Mouse (Mus musculus) erythroid progenitor cell, adult 5-6 weeks (primary cell): Measurements from ENCODE around the gene Adad2. TPM values are rescaled to one million over a fixed set of nuclear protein-coding genes. Genes with fewer than 3 reads are reported as not detected.

Experiments
- ATAC-seq: replicated peaks from 2 replicates; pipeline ENCODE4 v1.8.0; 2016; ENCODE audit warnings: moderate number of reproducible peaks, mild to moderate bottlenecking, moderate TSS enrichment, inconsistent platforms; ENCODE audit not compliant: poor library complexity, low FRiP score, severe bottlenecking
- total RNA-seq, 2 experiments: library from RNA; stranded (forward) in 1 of 2; stranded (reverse) in 1 of 2; fragments of 150-400 nt in 1 of 2; fragments of 186-747, 209-891 nt in 1 of 2; gene quantifications; 2 replicates each; pipeline versions ENCODE4 v1.2.3 to v1.2.4; 2015 to 2017; ENCODE audit warnings: low replicate concordance in 2 of 2

Gene Adad2
- total RNA-seq, 2 experiments from 2014 or later: not detected

GRCm38 (mm10) chr8:119615096-119615495 is 2.5 kb downstream of the Adad2 start:
- ATAC-seq: no peak

- ATAC-seq: no peak
These were observed 3.8 kb downstream of the Adad2 start for GRCm38 (mm10) chr8:119616358-119616757.

GRCm38 (mm10) chr8:119616811-119617210 is 4.3 kb downstream of the Adad2 start:
- ATAC-seq: no peak

- no peak for ATAC-seq
These were observed 5.0 kb downstream of the Adad2 start for GRCm38 (mm10) chr8:119617586-119617985.

- no peak for ATAC-seq
These were observed 6.3 kb downstream of the Adad2 start for GRCm38 (mm10) chr8:119618887-119619286.

- ATAC-seq: no peak
These were observed 7.7 kb downstream of the Adad2 start for GRCm38 (mm10) chr8:119620116-119620840.

GRCm38 (mm10) chr8:119620848-119621465 is 8.4 kb downstream of the Adad2 start:
- ATAC-seq: no peak

- ATAC-seq: no peak
These were observed 10.0 kb downstream of the Adad2 start for GRCm38 (mm10) chr8:119622555-119622954.

GRCm38 (mm10) chr8:119623061-119623460 is 10.5 kb downstream of the Adad2 start:
- no peak for ATAC-seq

- no peak for ATAC-seq
These were observed 11.2 kb downstream of the Adad2 start for GRCm38 (mm10) chr8:119623744-119624143.

- ATAC-seq: no peak
These were observed 12.4 kb downstream of the Adad2 start for GRCm38 (mm10) chr8:119624916-119625315.

GRCm38 (mm10) chr8:119625788-119626187 is 13.2 kb downstream of the Adad2 start:
- no peak for ATAC-seq

GRCm38 (mm10) chr8:119627199-119627598 is 14.7 kb downstream of the Adad2 start:
- no peak for ATAC-seq

GRCm38 (mm10) chr8:119627613-119628359 is 15.2 kb downstream of the Adad2 start:
- ATAC-seq: no peak

- no peak for ATAC-seq
These were observed 18.3 kb downstream of the Adad2 start for GRCm38 (mm10) chr8:119630841-119631240.

GRCm38 (mm10) chr8:119632246-119632645 is 19.7 kb downstream of the Adad2 start:
- ATAC-seq: no peak

- ATAC-seq: no peak
These were observed 20.4 kb downstream of the Adad2 start for GRCm38 (mm10) chr8:119632909-119633308.

- no peak for ATAC-seq
These were observed 22.2 kb downstream of the Adad2 start for GRCm38 (mm10) chr8:119634616-119635336.

GRCm38 (mm10) chr8:119635378-119635777 is 22.8 kb downstream of the Adad2 start, which contains the start of gene Kcng4:
Kcng4 (minus strand) TSS chr8:119635680.
- no peak for ATAC-seq

- no peak for ATAC-seq
These were observed 23.4 kb downstream of the Adad2 start for GRCm38 (mm10) chr8:119635958-119636357.
